Mouse (Mus musculus): ENCODE results near the gene Coil.
A peak's percentile ranks its signal among the peaks of the same experiment; 100 is the strongest.

Gene Coil

DNA sequence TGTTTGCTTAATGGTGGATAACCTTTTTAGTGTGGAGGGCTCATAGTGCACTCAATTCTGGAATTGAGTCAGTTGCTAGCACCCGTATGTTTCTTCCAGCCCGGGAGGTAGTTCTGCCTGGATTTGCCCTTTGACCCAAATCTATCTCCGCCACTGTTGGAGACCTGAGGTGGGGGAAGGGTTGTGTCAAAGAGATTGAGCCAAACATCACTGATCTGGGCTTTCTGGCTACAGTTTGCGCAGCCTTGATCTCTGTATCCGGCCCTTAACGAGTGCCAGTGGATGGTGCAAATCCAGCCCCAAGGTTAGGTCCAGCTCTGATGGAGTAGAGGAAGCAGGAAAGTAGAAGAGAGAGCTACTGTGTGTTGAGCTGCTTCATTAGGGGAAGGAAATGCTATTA lies 33.0 kb downstream of the Coil start:
- DNase-seq (ENCODE audit: extremely low read depth, insufficient read length, low spot score), result no peak

DNA sequence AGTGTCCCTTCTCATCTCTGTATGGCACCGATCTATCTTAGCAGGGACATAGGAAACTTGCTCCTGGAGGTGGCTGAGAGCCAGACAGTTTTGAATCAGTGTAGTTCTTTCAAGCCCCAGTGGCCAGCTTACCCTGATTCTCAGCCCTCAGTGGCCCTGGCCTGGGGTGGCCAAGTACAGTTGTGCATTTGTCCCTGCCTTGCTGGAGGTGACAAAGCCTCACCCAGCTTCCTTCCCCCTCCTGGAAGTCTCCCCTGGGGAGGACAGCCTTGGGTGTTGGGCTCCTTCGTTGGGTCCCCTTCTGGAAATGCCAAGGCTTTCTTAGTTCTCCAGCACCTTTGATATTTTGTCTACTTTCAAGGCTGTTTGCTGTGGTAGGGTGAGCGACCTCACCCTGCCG lies 33.7 kb downstream of the Coil start:
- DNase-seq (ENCODE audit: extremely low read depth, insufficient read length, low spot score), result no peak

DNA sequence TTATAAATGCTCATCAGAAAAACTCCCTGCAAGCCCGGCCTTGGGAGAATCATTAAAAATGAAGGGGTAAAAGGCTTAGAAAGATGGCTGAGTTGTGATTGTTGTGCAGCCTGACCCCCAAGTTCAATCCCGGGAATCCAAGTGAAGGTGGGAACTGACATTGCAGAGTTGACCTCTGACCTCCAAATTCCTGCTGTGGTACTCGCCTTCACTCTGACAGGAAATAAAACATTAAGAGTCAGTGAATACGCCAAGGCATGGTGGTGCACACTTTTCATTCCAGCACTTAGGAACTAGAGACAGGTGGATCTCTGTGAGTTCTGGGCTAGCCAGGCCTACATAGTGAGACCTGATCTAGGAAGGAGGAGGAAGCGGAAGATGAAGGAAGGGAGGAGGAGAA lies 35.4 kb downstream of the Coil start:
- no peak for DNase-seq (ENCODE audit: extremely low read depth, insufficient read length, low spot score)

DNA sequence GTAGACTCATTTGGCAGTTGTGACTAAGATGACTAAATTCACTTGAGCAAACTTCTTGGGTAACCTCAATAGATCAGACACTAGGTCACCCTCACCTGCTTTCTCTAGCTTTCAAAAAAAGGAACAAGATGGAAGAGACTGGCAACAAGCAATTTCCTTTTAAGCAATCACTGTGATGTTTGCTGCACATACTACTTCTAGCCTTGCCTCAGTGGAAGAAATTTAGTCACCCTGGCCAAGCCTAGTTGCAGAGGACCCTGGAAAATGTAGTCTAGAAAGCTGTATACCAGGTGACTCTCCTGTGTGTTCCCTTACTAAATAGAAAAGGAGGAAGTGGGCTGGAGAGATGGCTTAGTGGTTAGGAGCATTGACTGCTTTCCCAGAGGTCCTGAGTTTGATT lies 36.4 kb downstream of the Coil start:
- no peak for DNase-seq (ENCODE audit: extremely low read depth, insufficient read length, low spot score)

DNA sequence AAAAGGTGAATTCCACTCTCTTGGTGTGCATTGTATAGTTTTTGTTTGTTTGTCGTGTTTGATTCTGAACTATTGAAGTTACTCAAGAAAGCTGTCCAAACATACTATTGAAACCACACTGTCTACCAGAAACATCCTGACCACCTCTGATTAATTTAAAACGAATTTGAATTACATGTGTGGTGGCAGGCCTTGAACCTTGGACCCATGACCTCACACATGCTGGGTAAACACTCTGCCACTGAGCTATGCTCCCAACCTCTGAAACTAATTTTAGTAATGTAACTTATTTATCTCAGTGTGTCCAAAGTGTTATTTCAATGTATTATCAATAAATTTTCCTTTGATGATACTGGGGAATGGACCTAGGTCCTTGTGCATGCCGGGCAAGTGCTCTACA lies 37.5 kb downstream of the Coil start:
- no peak for DNase-seq (ENCODE audit: extremely low read depth, insufficient read length, low spot score)

DNA sequence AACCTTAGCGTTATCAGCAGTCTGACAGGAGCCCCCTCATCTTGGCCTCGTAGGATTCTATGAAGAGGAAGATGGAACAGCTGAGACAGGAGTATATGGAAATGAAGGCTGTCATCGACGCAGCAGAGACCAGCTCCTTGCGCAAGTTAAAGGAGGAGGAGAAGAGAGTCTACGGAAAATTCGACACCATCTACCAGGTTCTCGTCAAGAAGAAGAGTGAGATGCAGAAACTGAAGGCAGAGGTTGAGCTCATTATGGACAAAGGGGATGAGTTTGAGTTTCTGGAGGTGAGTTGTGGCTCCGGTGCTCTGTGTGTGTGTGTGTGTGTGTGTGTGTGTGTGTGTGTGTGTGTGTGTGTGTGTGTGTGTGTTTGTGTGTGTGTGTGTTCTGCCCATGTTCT lies 39.0 kb downstream of the Coil start:
- DNase-seq (ENCODE audit: extremely low read depth, insufficient read length, low spot score), result no peak

DNA sequence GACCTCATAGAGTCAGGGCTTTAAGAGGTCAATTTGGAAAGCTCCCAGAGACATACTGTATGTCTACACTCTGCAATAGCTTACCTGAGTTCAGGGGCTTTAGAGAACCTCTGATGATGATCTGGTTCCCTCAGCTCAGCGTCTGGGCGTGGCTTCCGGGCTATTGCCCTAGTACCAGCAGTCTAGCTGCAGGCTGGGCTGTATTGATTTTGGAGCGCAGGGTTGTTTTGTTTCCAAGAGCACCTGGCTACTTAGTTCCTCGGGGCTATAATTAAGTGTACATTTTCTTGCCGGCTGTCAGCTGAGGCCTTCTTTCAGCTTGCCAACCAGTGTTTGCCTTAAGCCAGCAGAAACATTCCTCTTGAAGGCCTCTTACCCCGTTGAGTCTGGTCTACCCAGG lies 39.4 kb downstream of the Coil start:
- no peak for DNase-seq (ENCODE audit: extremely low read depth, insufficient read length, low spot score)

DNA sequence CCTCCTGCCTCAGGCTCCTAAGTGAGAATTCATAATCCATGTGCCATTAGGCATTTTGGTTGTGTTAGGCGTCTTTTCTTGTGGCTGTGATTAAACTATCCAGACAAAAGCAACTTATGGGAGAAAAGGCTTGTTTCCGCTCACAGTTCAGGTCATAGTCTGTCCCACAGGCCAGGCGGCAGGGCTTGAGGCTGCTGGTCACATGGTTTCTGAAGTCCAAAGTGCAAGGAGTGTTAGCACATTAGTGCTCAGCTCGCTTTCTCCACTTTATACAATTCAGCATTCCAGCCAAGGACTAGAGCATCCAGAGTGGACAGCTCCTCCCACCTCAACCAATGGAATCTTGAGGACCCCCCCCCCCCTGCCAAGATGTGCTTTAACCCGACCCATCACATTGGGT lies 42.2 kb downstream of the Coil start:
- no peak for DNase-seq (ENCODE audit: extremely low read depth, insufficient read length, low spot score)

DNA sequence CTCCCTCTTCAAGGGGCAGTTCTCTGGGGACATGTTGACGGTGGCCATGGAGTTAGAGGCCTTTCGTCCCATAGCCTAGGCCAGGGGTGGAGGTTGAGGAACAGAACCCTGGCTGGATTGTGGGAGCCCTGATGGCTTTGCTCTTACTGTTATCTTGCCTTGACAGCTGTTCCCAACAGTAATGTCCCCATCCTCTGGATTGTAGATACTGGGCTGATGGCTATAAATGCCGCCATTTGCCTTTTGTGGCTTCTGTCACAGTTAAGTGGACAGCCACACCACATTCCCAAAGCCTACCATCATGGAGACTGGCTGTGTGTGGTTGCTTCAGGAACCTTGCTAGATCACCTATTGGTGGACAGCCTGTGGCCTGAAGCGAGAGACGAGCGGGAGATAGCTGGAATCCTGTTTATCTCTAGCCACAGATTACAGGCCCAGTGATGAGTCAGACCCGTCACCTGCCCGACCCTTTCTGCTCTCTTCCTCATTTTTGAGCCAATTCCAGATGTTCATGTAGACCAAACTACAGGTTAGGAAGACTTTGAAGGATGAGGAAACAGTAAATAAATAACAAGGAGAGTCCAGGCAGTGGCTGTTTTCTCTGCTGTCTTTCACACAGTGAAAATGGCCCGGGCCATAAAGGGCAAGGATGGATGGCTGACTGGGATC lies 47.6 kb downstream of the Coil start:
- no peak for DNase-seq (ENCODE audit: extremely low read depth, insufficient read length, low spot score)

DNA sequence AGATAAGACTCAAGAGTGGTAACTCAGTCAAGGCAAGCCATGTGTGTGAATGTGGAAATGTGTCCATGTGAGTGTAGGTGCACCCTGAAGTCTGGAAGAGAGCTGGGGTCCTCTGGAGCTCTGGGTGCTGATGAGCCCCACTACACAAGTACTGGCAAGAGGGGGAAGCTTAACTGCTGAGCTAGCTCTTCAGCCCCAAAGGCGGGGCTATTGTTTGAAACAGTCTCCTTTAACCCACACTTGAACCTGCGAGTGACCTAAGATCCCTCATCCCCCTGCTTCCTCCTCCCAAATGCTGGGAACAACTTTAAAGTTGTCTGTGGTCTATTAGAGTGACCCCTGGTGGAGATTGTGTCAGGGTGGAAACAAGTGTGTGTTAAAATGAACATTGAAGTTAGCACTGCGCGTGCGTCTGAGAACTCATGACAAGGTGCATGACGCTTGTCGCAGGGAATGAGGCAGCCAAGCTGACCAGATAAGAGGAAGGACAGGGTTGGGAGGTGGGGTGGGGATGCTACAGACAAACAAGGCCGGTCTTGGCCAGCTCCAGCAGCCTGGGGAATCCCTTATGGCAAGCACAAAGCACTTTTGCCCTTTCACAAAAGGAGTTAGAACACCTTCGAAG lies 50.7 kb downstream of the Coil start:
- no peak for DNase-seq (ENCODE audit: extremely low read depth, insufficient read length, low spot score)

DNA sequence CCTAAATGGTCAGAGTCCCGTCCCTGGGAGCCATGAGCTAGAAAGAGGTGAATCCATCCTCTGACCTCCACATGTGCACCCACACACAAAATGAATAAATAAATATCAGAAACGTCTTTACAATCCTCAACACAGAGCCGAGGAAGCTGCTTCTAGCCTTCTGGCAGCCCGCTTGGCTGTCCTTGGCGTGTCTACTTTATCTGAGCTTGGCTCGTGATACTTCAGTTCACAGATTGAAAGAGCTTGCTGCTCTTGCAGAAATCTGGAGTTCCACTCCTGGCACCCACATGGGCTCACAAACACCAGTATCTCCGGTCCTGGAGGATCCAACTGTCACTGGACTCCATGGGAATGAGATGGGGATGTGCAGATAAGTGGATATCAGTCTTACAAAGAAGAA lies 51.6 kb downstream of the Coil start:
- DNase-seq (ENCODE audit: extremely low read depth, insufficient read length, low spot score), result no peak

DNA sequence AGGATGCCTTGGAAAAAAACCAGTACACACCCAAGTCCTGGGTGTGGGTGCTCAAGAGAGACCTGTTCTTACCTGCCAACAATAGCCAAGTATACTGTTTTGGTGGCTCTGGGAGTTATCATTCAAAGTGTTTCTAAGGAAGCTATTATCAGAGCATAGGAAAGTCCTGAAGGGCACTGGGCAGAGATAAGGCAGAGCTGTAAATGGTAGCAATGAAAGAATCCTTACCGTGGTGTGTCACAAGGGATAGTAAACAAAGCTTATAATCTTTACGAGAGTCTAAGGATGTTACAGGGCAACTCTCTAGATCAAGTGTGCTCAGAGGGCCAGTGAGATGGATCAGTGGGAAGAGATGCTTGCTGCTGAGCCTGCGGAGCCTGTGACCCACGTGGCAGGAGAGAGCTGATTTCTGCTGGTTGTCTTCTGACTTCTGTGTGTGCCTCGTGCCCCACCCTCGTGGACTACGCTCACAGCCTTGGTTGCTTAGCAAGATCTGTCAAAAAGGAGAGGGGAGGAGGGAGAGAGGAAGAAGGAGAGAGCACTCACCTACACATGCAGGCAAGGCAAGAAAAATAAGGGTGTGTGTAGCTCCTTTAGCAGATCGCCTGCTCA lies 52.2 kb downstream of the Coil start:
- DNase-seq (ENCODE audit: extremely low read depth, insufficient read length, low spot score), result no peak

DNA sequence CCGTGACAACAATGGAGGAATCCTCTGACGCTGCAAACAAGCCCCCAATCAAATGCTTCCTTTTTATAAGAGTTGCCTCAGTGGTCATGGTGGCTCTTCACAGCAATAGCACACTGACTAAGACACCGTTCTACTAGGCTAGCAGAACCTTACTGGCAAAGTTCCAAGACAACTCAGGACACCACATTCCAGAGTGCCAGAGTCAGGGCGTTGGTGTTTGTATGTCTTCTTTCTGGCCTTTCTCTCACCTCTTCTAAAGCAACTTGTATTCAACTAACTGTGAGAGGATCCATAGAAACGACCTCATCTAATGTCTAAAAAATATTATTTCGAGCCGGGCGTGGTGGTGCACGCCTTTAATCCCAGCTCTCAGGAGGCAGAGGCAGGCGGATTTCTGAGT lies 53.4 kb downstream of the Coil start:
- DNase-seq (ENCODE audit: extremely low read depth, insufficient read length, low spot score), result peak; percentile 48

DNA sequence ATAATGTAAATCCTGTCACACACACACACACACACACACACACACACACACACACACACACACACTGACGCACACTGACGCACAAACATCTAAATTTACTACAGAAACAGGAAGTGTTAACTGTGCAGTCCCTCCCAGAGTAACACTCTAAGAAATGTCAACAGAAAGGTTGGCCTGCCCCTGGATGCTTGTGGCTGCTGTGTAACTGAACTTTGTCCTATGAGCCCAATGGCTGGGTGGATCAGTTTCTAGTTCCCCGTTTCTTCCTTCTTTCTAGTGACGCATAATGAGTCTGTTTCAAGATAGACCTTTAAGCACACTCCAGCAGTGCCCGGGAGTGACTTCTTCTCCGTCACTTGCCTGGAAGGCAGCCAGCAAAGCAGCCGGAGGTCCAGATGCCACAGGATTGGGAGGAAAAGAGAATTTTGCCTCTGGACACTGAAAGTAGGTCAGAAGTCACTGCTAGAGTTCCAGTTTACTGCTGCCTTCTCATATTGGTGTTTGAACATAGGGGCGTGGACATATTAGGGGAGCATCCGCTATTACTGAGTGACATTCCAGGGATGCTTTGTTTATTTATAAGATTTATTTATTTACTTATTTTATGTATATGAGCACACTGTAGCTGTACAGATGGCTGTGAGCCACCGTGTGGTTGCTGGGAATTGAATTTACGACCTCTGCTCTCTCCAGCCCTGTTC lies 54.3 kb downstream of the Coil start:
- DNase-seq (ENCODE audit: extremely low read depth, insufficient read length, low spot score), result peak; percentile 78

DNA sequence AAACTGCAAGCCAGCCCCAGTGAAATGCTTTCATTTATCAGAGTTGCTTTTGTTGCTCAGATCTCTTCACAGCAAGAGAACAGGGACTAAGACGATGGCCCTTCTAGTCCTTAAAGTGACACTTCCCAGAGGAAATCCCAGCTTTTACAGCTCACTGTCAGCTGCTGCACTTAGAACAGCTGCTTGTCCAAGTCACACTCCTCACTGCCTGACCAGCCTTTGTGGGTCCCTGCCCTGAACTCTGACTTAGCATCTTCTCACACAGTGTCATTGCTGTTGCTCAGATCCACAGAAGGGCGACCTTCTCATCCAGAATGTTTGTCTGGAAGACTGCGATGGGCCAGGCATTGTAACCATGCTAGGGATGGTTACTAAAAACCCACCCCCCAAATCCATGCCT lies 55.6 kb downstream of the Coil start:
- DNase-seq (ENCODE audit: extremely low read depth, insufficient read length, low spot score), result no peak

DNA sequence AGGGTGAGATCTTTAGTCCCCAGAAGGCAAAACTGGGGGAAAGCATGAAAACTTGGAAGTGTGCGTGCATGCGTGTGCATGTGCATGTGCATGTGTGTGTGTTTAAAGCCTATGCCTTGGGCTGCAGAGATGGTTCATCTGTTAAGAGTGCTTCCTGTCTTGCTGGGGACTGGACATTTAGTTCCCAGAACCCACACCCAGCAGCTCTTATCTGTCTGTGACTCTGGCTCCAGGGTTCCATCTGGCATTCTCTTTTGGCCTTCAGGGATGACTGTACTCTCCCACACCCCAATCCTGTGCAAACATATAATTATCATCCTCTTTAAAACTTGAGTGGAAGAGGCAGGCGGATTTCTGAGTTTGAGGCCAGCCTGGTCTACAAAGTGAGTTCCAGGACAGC lies 56.1 kb downstream of the Coil start:
- DNase-seq (ENCODE audit: extremely low read depth, insufficient read length, low spot score), result no peak

DNA sequence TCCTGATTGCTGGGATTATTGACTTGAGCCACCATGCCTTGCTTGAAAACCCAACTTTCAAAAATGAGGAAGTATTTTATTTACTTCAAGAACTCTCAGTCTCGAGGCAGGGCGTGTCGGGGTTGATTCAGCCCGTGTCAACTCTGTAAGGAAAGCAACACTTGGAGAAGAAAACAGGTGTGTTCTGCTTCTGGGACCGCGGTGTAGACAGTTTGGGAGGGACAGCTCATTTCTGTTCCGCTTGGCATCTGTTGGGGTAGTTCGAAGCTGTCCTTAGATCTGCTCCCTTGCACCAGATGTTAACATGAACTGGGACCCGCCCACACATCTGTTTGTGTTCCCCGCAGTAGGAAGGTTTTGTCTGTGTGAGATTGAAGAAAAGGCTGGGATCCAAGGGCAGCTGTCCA lies 57.9 kb downstream of the Coil start:
- DNase-seq (ENCODE audit: extremely low read depth, insufficient read length, low spot score), result no peak

DNA sequence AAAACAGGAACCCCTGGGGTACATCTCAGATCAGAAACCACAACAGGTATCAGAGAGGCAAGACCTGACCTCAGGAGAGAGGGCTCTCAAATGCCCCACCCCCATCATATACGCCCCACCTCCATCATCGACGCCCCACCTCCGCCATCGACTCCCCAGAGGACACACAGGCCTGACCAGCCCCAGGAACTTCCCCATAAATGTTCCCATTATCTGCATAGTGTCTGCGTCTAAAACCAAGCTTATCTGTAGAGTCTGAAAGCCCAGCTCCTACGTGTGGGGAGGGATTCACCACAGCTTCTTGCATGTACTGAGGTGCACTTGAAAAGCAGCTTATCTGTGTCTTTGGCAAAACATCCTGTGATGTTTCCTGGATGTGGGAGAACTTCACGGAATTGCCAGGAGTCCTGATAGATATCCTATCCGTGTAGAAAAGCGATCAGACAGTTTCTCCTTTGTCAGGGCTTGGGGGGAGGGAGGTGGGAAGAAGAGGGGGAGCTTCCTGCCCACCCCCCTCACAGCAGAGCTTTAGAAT lies 58.9 kb downstream of the Coil start:
- DNase-seq (ENCODE audit: extremely low read depth, insufficient read length, low spot score), result no peak

DNA sequence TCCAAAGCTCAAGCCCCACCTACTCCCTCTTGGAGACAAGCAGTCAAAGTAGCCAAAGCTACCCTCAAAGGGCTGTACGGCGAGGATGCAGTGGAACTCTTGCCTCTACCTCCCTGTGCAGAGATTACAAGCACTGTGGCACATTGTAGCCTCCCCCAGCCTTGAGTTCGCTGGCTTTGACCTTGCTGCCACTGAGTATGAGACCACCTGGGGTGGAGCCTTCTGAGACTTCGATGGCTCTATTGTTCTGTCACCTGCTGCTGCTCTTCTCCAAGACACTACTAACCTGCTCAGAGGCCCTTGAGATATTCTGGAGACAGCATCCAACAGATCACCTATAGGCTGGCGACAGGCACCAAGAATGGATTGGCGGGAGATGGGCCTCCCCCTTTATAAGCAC lies 60.5 kb downstream of the Coil start:
- no peak for DNase-seq (ENCODE audit: extremely low read depth, insufficient read length, low spot score)

DNA sequence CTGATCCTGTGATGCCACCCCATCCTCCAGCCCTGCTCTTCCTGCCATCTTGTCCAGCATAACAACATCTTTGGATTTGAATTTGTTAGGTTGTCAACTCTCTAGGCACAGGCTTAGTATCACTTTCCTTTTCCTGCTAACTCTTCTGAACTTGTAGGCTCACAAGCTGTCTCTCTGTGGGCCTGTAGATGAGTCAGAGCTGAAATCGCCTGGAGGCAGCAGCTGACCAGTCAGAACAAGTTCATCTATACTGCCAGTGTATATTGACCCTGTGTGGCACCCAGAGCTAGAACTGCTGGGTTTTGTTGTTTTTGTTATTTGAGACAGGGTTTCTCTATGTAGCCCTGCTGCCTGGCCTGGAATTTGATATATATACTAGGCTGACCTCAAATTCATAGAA lies 61.1 kb downstream of the Coil start:
- peak; percentile 29 for DNase-seq (ENCODE audit: extremely low read depth, insufficient read length, low spot score)

DNA sequence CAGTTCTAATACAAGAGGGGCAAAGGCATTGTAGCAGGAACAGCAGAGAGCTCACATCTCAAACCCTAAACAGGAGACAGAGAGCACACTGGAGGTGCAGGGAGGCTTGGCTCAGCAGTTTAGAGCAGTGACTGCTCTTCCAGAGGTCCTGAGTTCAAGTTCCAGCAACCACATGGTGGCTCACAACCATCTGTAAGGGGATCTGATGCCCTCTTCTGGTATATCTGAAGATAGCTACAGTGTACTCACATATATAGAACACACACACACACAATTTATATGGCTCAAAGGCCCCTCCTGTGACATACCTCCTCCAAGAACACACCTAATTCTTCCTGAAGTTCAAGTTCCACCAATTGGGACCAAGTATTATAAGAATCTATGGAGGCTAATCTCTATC lies 64.5 kb downstream of the Coil start:
- DNase-seq (ENCODE audit: extremely low read depth, insufficient read length, low spot score), result no peak

DNA sequence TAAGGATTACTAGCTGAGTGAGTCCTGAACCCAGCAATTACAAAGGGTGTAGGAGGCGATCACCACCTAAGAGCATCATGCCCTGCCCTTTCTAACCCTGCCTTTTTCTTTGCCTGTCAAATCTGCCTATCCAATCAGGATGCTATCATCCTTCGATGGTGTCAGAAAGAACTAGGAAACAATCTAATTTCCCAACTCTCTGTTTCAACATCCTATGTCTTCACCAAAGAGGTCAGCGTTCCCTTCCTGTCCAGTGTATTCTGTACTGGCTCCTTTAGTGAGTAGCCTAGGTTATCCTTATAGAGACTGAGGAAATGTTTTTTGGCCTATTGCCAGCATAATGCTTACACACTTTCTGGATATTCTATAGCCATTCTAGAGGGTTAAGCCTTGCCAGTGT lies 65.5 kb downstream of the Coil start:
- no peak for DNase-seq (ENCODE audit: extremely low read depth, insufficient read length, low spot score)

All from 3134 (cell line).